Mouse (Mus musculus) megakaryocyte, embryonic 14.5 days (primary cell): Measurements from ENCODE around the gene Srgap2.

Experiments
- FLI1 ChIP-seq: IDR thresholded peaks from 2 replicates; pipeline ENCODE4 v1.6.1; 2012; ENCODE audit warnings: low read length, inconsistent platforms, mixed read lengths
- GATA1 ChIP-seq: IDR thresholded peaks from 3 replicates; pipeline ENCODE4 v1.6.1; 2012; ENCODE audit warnings: mixed read lengths, low read length, inconsistent platforms, borderline replicate concordance

- TF ChIP-seq GATA1 (no peak), FLI1 (no peak)
Observed at GRCm38 (mm10) chr1:131446577-131446976, 80.6 kb downstream of the Srgap2 start.
